Mouse (Mus musculus) neural tube, embryonic 11.5 days (tissue): ENCODE results near the gene Hpdl. TPM values are rescaled to one million over a fixed set of nuclear protein-coding genes. Genes with fewer than 3 reads are reported as not detected.
A peak's percentile ranks its signal among the peaks of the same experiment; 100 is the strongest.

Experiments
- ATAC-seq: fragments of 200-750 bp; cut with Nextera tagmentation; 2 replicates; pipeline ENCODE4 v1.8.0; 2017; ENCODE audit warnings: moderate number of reproducible peaks, mild to moderate bottlenecking, moderate TSS enrichment, moderate library complexity; ENCODE audit not compliant: insufficient read depth, low FRiP score, low TSS enrichment
- DNase-seq: peaks from one replicate; pipeline ENCODE4 v3.0.0-alpha.2; 2015; ENCODE audit warnings: low spot score
- H3K27ac ChIP-seq: fragments of 300-500 bp; sonication (generic); 2 replicates; pipeline ENCODE4 v1.5.1; 2014; ENCODE audit warnings: low read depth, mild to moderate bottlenecking, low read length
- H3K27me3 ChIP-seq: fragments of 300-500 bp; sonication (generic); 2 replicates; pipeline ENCODE4 v1.6.1; 2014; ENCODE audit warnings: mild to moderate bottlenecking, low read length, mixed read lengths; ENCODE audit not compliant: control insufficient read depth, insufficient read depth
- H3K36me3 ChIP-seq: fragments of 300-500 bp; sonication (generic); 2 replicates; pipeline ENCODE4 v1.6.1; 2014; ENCODE audit warnings: mild to moderate bottlenecking, low read length, moderate library complexity, mixed read lengths; ENCODE audit not compliant: control insufficient read depth, insufficient read depth
- H3K4me1 ChIP-seq: fragments of 300-500 bp; sonication (generic); 2 replicates; pipeline ENCODE4 v1.6.1; 2014; ENCODE audit warnings: low read length, mixed read lengths; ENCODE audit not compliant: control insufficient read depth, insufficient read depth
- H3K4me2 ChIP-seq: fragments of 300-500 bp; sonication (generic); 2 replicates; pipeline ENCODE4 v1.6.1; 2014; ENCODE audit warnings: low read depth, mild to moderate bottlenecking, moderate library complexity
- H3K4me3 ChIP-seq: fragments of 300-500 bp; sonication (generic); 2 replicates; pipeline ENCODE4 v1.5.1; 2014; ENCODE audit warnings: low read depth, low read length
- H3K9ac ChIP-seq: fragments of 300-500 bp; sonication (generic); 2 replicates; pipeline ENCODE4 v1.6.1; 2014; ENCODE audit warnings: mild to moderate bottlenecking, low read length
- H3K9me3 ChIP-seq: fragments of 300-500 bp; sonication (generic); 2 replicates; pipeline ENCODE4 v1.6.1; 2016; ENCODE audit warnings: low read length; ENCODE audit not compliant: control insufficient read depth
- WGBS: fragments of 180-500 bp; shearing (Covaris S2); extraction: QIAGEN DNeasy Blood & Tissue Kit; methylation state at CpG from one replicate; pipeline ENCODE4 v1.1.7; 2014; 5-methylcytosine and 5-hydroxymethylcytosine counted together
- polyA plus RNA-seq: library from polyadenylated mRNA; unstranded; fragments of >200 nt; fragmentation: Nextera tagmentation; extraction: Ambion mirVana; gene quantifications from 2 replicates; pipeline ENCODE4 v1.2.1, GENCODE M21; 2014

Hpdl gene
- polyA plus RNA-seq, 1 experiment from 2014 or later, result 1.3 TPM

- no peaks in the 10 kb centered on the region for H3K4me1 ChIP-seq
- ATAC-seq (no peak), DNase-seq (peak; percentile 81)
- H3K27me3 ChIP-seq, result no peaks in the 10 kb centered on the region
- no peak overlapping the region for H3K27ac ChIP-seq
- H3K4me3 ChIP-seq, result no peak overlapping the region
- H3K9me3 ChIP-seq, result peaks cover 2% of the 10 kb centered on the region; the same call in 1 of the 2 replicates
- H3K9ac ChIP-seq, result no peak overlapping the region
- no peaks in the 10 kb centered on the region for H3K36me3 ChIP-seq
- 18% methylated on average over 3 of the region's 3 CpGs for WGBS
- no peak overlapping the region for H3K4me2 ChIP-seq
Observed at GRCm38 (mm10) chr4:116788956-116789355, 32.6 kb downstream of the Hpdl start.

GRCm38 (mm10) chr4:116787985-116788760 is 33.3 kb downstream of the Hpdl start:
- DNase-seq (no peak), ATAC-seq (no peak)

GRCm38 (mm10) chr4:116786587-116786986 is 34.9 kb downstream of the Hpdl start:
- Histone ChIP-seq H3K4me2 (no peak overlapping the region), H3K27me3 (no peaks in the 10 kb centered on the region), H3K36me3 (no peaks in the 10 kb centered on the region), H3K9me3 (peaks cover 2% of the 10 kb centered on the region; the same call in 1 of the 2 replicates), H3K27ac (no peak overlapping the region), H3K4me1 (peaks cover 8% of the 10 kb centered on the region), H3K4me3 (no peak overlapping the region), H3K9ac (no peak overlapping the region)
- DNase-seq, result no peak
- WGBS, result 94% methylated on average over 1 of the region's 1 CpGs
- no peak for ATAC-seq

More at GRCm38 (mm10) chr4:116787985-116788760, 33.3 kb downstream of the Hpdl start:
- Histone ChIP-seq H3K27ac (no peak overlapping the region), H3K4me2 (no peak overlapping the region), H3K36me3 (no peaks in the 10 kb centered on the region), H3K4me1 (no peaks in the 10 kb centered on the region), H3K4me3 (no peak overlapping the region), H3K27me3 (no peaks in the 10 kb centered on the region), H3K9me3 (peaks cover 2% of the 10 kb centered on the region; the same call in 1 of the 2 replicates), H3K9ac (no peak overlapping the region)
- 39% methylated on average over 7 of the region's 7 CpGs for WGBS

GRCm38 (mm10) chr4:116782171-116782570 is 39.3 kb downstream of the Hpdl start:
- peaks cover 8% of the 10 kb centered on the region for H3K4me1 ChIP-seq
- H3K27me3 ChIP-seq, result no peaks in the 10 kb centered on the region
- peak overlapping the region; percentile 24 for H3K4me2 ChIP-seq
- no peak overlapping the region for H3K27ac ChIP-seq
- no peak for ATAC-seq
- DNase-seq, result peak; percentile 40
- peak overlapping the region; percentile 47 for H3K9ac ChIP-seq
- peaks cover 2% of the 10 kb centered on the region; the same call in 1 of the 2 replicates for H3K9me3 ChIP-seq
- no peaks in the 10 kb centered on the region for H3K36me3 ChIP-seq
- WGBS, result 6% methylated on average over 8 of the region's 8 CpGs
- no peak overlapping the region for H3K4me3 ChIP-seq

- Histone ChIP-seq H3K9me3 (no peaks in the 10 kb centered on the region), H3K27ac (no peak overlapping the region), H3K4me3 (no peak overlapping the region), H3K27me3 (no peaks in the 10 kb centered on the region), H3K36me3 (no peaks in the 10 kb centered on the region), H3K4me1 (peaks cover 8% of the 10 kb centered on the region), H3K4me2 (no peak overlapping the region), H3K9ac (no peak overlapping the region)
- ATAC-seq, result no peak
- DNase-seq, result no peak
- WGBS, result 23% methylated on average over 2 of the region's 2 CpGs
Observed at GRCm38 (mm10) chr4:116781366-116781765, 40.1 kb downstream of the Hpdl start.

- Histone ChIP-seq H3K27me3 (no peaks in the 10 kb centered on the region), H3K4me1 (peaks cover 8% of the 10 kb centered on the region), H3K9ac (no peak overlapping the region), H3K4me3 (no peak overlapping the region), H3K27ac (no peak overlapping the region), H3K9me3 (no peaks in the 10 kb centered on the region), H3K4me2 (no peak overlapping the region), H3K36me3 (no peaks in the 10 kb centered on the region)
- ATAC-seq (no peak), DNase-seq (no peak)
- WGBS, result 82% methylated on average over 2 of the region's 2 CpGs
Observed at GRCm38 (mm10) chr4:116780541-116780940, 41.0 kb downstream of the Hpdl start.

- Histone ChIP-seq H3K27me3 (no peaks in the 10 kb centered on the region), H3K9me3 (no peaks in the 10 kb centered on the region), H3K4me3 (no peak overlapping the region), H3K9ac (no peak overlapping the region), H3K4me1 (peaks cover 2% of the 10 kb centered on the region), H3K4me2 (no peak overlapping the region), H3K36me3 (no peaks in the 10 kb centered on the region), H3K27ac (no peak overlapping the region)
- ATAC-seq, result no peak
- 85% methylated on average over 3 of the region's 3 CpGs for WGBS
- no peak for DNase-seq
Observed at GRCm38 (mm10) chr4:116777079-116777478, 44.4 kb downstream of the Hpdl start.

GRCm38 (mm10) chr4:116776391-116776790 is 45.1 kb downstream of the Hpdl start:
- WGBS, result 94% methylated on average over 5 of the region's 5 CpGs
- H3K4me3 ChIP-seq, result no peak overlapping the region
- H3K36me3 ChIP-seq, result no peaks in the 10 kb centered on the region
- no peaks in the 10 kb centered on the region for H3K4me1 ChIP-seq
- H3K27ac ChIP-seq, result no peak overlapping the region
- no peak overlapping the region for H3K4me2 ChIP-seq
- H3K9me3 ChIP-seq, result no peaks in the 10 kb centered on the region
- no peaks in the 10 kb centered on the region for H3K27me3 ChIP-seq
- DNase-seq, result no peak
- H3K9ac ChIP-seq, result no peak overlapping the region
- ATAC-seq, result no peak
